Mouse (Mus musculus) 3134 (cell line): ENCODE data around the gene Cyp3a44.
"Not testable (repeated sequence)": the region's sequence is repeated elsewhere in the genome, so short reads cannot be mapped to it uniquely, and the experiment has no call there.

ENCODE experiments used
- DNase-seq: peaks from one replicate; pipeline ENCODE4 v3.0.0-alpha.2; 2011; ENCODE audit warnings: low spot score; ENCODE audit not compliant: insufficient read length; ENCODE audit errors: extremely low read depth

Gene Cyp3a44

GRCm38 (mm10) chr5:145805796-145806195 lies at the start of gene Cyp3a44:
Gene Cyp3a44 (minus strand): TSS chr5:145805874.
- DNase-seq: not testable (repeated sequence)

GRCm38 (mm10) chr5:145800229-145800628 lies 5.4 kb downstream of the Cyp3a44 start:
- not testable (repeated sequence) for DNase-seq

GRCm38 (mm10) chr5:145793232-145793631 lies 12.4 kb downstream of the Cyp3a44 start:
- DNase-seq: not testable (repeated sequence)

GRCm38 (mm10) chr5:145737512-145737911 lies 68.2 kb downstream of the Cyp3a44 start:
- DNase-seq: not testable (repeated sequence)
